In the genomic region with DNA sequence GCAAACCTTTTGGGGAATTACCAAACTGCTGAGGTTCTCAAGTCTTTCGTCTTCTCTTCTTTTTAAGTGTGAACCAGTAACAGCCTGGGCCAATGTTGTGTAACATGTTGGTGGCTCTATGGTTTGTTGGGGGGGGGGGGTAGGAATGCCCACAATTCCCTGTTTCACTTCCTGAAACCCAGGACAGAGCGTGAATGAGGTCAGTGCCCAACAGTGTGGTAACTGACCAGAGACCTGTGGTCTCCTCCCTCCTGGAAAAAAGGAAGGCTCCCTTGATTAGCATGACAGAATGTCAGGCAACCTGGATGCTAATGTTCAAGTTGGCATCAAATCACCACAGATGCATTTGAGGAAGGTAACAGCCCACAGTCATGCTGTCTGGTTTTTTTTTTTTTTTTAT, we compare ENCODE assay signal across 22 mouse cellular contexts.
DNase-seq lines count a peak whose midpoint lies in the region; ATAC-seq and TF ChIP-seq lines count a peak whose summit lies in the region.
"Had no signal": no experiment of that assay in that cellular context is flagged by ENCODE, and none has a peak within 500 bp of the region (broad histone marks: within the 10 kb centered on the region; RNA-seq: fewer than 3 reads in every experiment).

No protein-coding gene starts in this region.

- no peak overlapping the region for H3K4me2 ChIP-seq in hindbrain, embryonic 14.5 days (replicated peaks)
- H3K4me2 ChIP-seq: embryonic facial prominence, embryonic 13.5 days; embryonic facial prominence, embryonic 15.5 days; forebrain, embryonic 12.5 days had no signal

- no peaks in the 10 kb centered on the region for H3K36me3 ChIP-seq in hindbrain, embryonic 14.5 days (replicated peaks; ENCODE audit: control insufficient read depth, insufficient read depth)
- H3K36me3 ChIP-seq: embryonic facial prominence, embryonic 13.5 days; embryonic facial prominence, embryonic 15.5 days; forebrain, embryonic 10.5 days; forebrain, embryonic 12.5 days had no signal

- no peak overlapping the region for H3K4me3 ChIP-seq in layer of hippocampus, adult 2 months
- no peak overlapping the region for H3K4me3 ChIP-seq in hindbrain, embryonic 14.5 days (replicated peaks; ENCODE audit: low read length)
- H3K4me3 ChIP-seq: embryonic facial prominence, embryonic 13.5 days; embryonic facial prominence, embryonic 15.5 days; erythroblast, embryonic 14.5 days; forebrain, embryonic 10.5 days; forebrain, embryonic 12.5 days had no signal

- H3K27ac ChIP-seq in layer of hippocampus, adult 2 months = 0 out of 2 replicates have a peak overlapping the region, but pooled peaks have one; percentile 20
- no peak overlapping the region for H3K27ac ChIP-seq in hindbrain, embryonic 14.5 days
- H3K27ac ChIP-seq: embryonic facial prominence, embryonic 13.5 days; embryonic facial prominence, embryonic 15.5 days; forebrain, embryonic 10.5 days; forebrain, embryonic 12.5 days had no signal

- ATAC-seq in common myeloid progenitor, adult 5-6 weeks (replicated peaks; ENCODE audit: low read depth, poor library complexity, severe bottlenecking) = peak; percentile 56
- peak; percentile 68 for ATAC-seq in megakaryocyte, adult 5-6 weeks (ENCODE audit: poor library complexity, severe bottlenecking)
- ATAC-seq in hindbrain, embryonic 14.5 days (ENCODE audit: low FRiP score) = no peak
- no peak for ATAC-seq in activated CD4-positive, CD25-positive, alpha-beta regulatory T cell, adult 4 months
- ATAC-seq: forebrain, embryonic 14.5 days; forebrain, embryonic 16.5 days had no signal

- H3K9me3 ChIP-seq in hindbrain, embryonic 14.5 days (ENCODE audit: control insufficient read depth, low read length) = no peaks in the 10 kb centered on the region
- H3K9me3 ChIP-seq: embryonic facial prominence, embryonic 13.5 days; embryonic facial prominence, embryonic 15.5 days; forebrain, embryonic 10.5 days; forebrain, embryonic 12.5 days had no signal

- H3K27me3 ChIP-seq in hindbrain, embryonic 14.5 days (ENCODE audit: control insufficient read depth, insufficient read depth, low read length) = no peaks in the 10 kb centered on the region
- H3K27me3 ChIP-seq: embryonic facial prominence, embryonic 13.5 days; embryonic facial prominence, embryonic 15.5 days; forebrain, embryonic 12.5 days had no signal

- no peak for TF ChIP-seq CTCF in layer of hippocampus, adult 2 months (conservative IDR thresholded peaks at IDR 0.05)

- H3K4me1 ChIP-seq in hindbrain, embryonic 14.5 days (replicated peaks; ENCODE audit: control insufficient read depth, insufficient read depth, low read length) = no peaks in the 10 kb centered on the region
- H3K4me1 ChIP-seq: embryonic facial prominence, embryonic 15.5 days; forebrain, embryonic 12.5 days had no signal

- 81% methylated on average over 2 of the region's 2 CpGs for WGBS in hindbrain, embryonic 14.5 days

- no peak for DNase-seq in layer of hippocampus, adult 2 months (ENCODE audit: low spot score in 2 of 2)
- DNase-seq in layer of hippocampus, adult 18-20 months (ENCODE audit: low spot score in 2 of 2) = no peak
- no peak for DNase-seq in hindbrain, embryonic 14.5 days (ENCODE audit: low spot score)
- no peak for DNase-seq in spleen, postnatal 36 days (ENCODE audit: low spot score in 2 of 2)
- DNase-seq: adrenal gland, adult 8-10 months; adrenal gland, postnatal 25 days; cerebellum, adult 11-12 months; cerebellum, adult 2 months; cerebellum, adult 9-10 months; cerebellum, postnatal 10 days; cerebellum, postnatal 25 days; embryo, embryonic 11 days had no signal

- H3K9ac ChIP-seq in hindbrain, embryonic 14.5 days = no peak overlapping the region
- H3K9ac ChIP-seq: embryonic facial prominence, embryonic 13.5 days; embryonic facial prominence, embryonic 15.5 days; forebrain, embryonic 12.5 days had no signal

Comparison
In these comparisons a context has a peak if more than half of its experiments do, and no peak if none do; other contexts are left out.
1. ATAC-seq: peak in common myeloid progenitor, adult 5-6 weeks (single experiment) and megakaryocyte, adult 5-6 weeks (single experiment); none in hindbrain, embryonic 14.5 days (single experiment) and activated CD4-positive, CD25-positive, alpha-beta regulatory T cell, adult 4 months (single experiment).